ENCODE assay signal across 11 mouse cellular contexts in the genomic region with DNA sequence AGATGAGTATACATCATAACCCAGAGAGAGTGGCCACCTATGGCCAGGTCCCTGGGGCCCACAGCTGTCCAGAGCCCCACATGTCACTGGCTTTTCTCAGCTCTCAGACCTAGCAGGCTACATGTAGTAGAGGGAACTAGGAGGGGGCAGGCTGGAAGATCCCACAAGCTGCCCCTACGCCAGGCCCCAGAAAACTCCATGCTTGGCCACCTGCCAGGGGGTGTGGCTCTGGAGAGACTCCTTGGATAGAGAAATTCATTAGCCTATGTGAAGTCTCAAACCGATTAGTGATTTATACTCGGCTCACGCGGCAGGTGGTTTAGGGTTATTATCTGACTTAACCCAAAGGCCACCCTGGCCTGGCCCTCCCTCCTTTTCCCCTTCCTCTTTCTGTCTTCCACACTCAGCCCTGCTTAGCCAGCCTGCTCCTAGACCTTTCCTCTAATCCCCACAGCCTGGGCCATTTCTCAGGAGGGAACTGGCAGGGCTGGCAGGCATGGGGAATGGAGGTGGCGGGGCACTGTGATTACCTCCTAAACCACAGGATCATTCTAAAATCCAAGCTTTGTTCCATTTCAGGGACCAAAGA.
DNase-seq lines count a peak whose midpoint lies in the region; ATAC-seq and TF ChIP-seq lines count a peak whose summit lies in the region.
"Had no signal": no experiment of that assay in that cellular context is flagged by ENCODE, and none has a peak within 500 bp of the region (broad histone marks: within the 10 kb centered on the region; RNA-seq: fewer than 3 reads in every experiment).

No protein-coding gene starts in this region.

- H3K9ac ChIP-seq in hindbrain, embryonic 12.5 days: no peak overlapping the region
- H3K9ac ChIP-seq in midbrain, embryonic 13.5 days (replicated peaks): no peak overlapping the region
- no peak overlapping the region for H3K9ac ChIP-seq in midbrain, postnatal 0 days (replicated peaks; ENCODE audit: low read length, poor library complexity, severe bottlenecking)
- H3K9ac ChIP-seq in stomach, embryonic 15.5 days: no peak overlapping the region

- H3K36me3 ChIP-seq in hindbrain, embryonic 12.5 days: no peaks in the 10 kb centered on the region
- no peaks in the 10 kb centered on the region for H3K36me3 ChIP-seq in hindbrain, embryonic 10.5 days
- H3K36me3 ChIP-seq in midbrain, embryonic 13.5 days: no peaks in the 10 kb centered on the region
- no peaks in the 10 kb centered on the region for H3K36me3 ChIP-seq in midbrain, postnatal 0 days (ENCODE audit: insufficient read depth, low read length)
- no peaks in the 10 kb centered on the region for H3K36me3 ChIP-seq in stomach, embryonic 15.5 days

- no peak overlapping the region for H3K4me3 ChIP-seq in hindbrain, embryonic 12.5 days
- no peak overlapping the region for H3K4me3 ChIP-seq in hindbrain, embryonic 10.5 days
- H3K4me3 ChIP-seq in midbrain, embryonic 13.5 days (replicated peaks): no peak overlapping the region
- no peak overlapping the region for H3K4me3 ChIP-seq in midbrain, postnatal 0 days (ENCODE audit: low read depth, low read length)
- H3K4me3 ChIP-seq in stomach, embryonic 15.5 days (replicated peaks): no peak overlapping the region
- H3K4me3 ChIP-seq: myocyte had no signal

- H3K4me1 ChIP-seq in hindbrain, embryonic 12.5 days: peaks cover 34% of the 10 kb centered on the region
- H3K4me1 ChIP-seq in hindbrain, embryonic 10.5 days (replicated peaks): peaks cover 53% of the 10 kb centered on the region
- peaks cover 42% of the 10 kb centered on the region; the same call in 1 of the 2 replicates for H3K4me1 ChIP-seq in midbrain, embryonic 13.5 days (replicated peaks)
- no peaks in the 10 kb centered on the region for H3K4me1 ChIP-seq in midbrain, postnatal 0 days (ENCODE audit: insufficient read depth, low read length)
- H3K4me1 ChIP-seq in stomach, embryonic 15.5 days: no peaks in the 10 kb centered on the region

- H3K27me3 ChIP-seq in hindbrain, embryonic 12.5 days: peaks cover 75% of the 10 kb centered on the region
- peaks cover 91% of the 10 kb centered on the region for H3K27me3 ChIP-seq in hindbrain, embryonic 10.5 days (ENCODE audit: insufficient read depth, poor library complexity, severe bottlenecking)
- H3K27me3 ChIP-seq in midbrain, embryonic 13.5 days: peaks cover 74% of the 10 kb centered on the region
- H3K27me3 ChIP-seq in midbrain, postnatal 0 days (ENCODE audit: insufficient read depth, low read length): peaks cover 12% of the 10 kb centered on the region
- peaks cover 7% of the 10 kb centered on the region; the same call in 1 of the 2 replicates for H3K27me3 ChIP-seq in stomach, embryonic 15.5 days (replicated peaks)

- intact Hi-C loops in left cerebral cortex, postnatal 25 days (cut with DNase I): no loop called here

- WGBS in hindbrain, embryonic 12.5 days: 62% methylated on average over 6 of the region's 6 CpGs
- 84% methylated on average over 6 of the region's 6 CpGs for WGBS in hindbrain, embryonic 10.5 days
- WGBS in midbrain, embryonic 13.5 days: 42% methylated on average over 6 of the region's 6 CpGs
- 43% methylated on average over 6 of the region's 6 CpGs for WGBS in midbrain, postnatal 0 days
- 54% methylated on average over 6 of the region's 6 CpGs for WGBS in stomach, embryonic 15.5 days

- H3K27ac ChIP-seq in hindbrain, embryonic 12.5 days: no peak overlapping the region
- no peak overlapping the region for H3K27ac ChIP-seq in hindbrain, embryonic 10.5 days
- H3K27ac ChIP-seq in midbrain, embryonic 13.5 days: 0 out of 2 replicates have a peak overlapping the region, but pooled peaks have one; percentile 30
- no peak overlapping the region for H3K27ac ChIP-seq in midbrain, postnatal 0 days (ENCODE audit: low read depth, low read length)
- H3K27ac ChIP-seq in stomach, embryonic 15.5 days: no peak overlapping the region

- no peak for TF ChIP-seq CTCF in midbrain, postnatal 0 days (IDR thresholded peaks at IDR 0.05)

- peak; percentile 41; the same call in 1 of the 2 replicates for ATAC-seq in hindbrain, embryonic 12.5 days (ENCODE audit: low FRiP score)
- ATAC-seq in midbrain, embryonic 13.5 days: 0 out of 2 replicates have a peak, but pooled peaks have one; percentile 28
- ATAC-seq in midbrain, postnatal 0 days (ENCODE audit: low FRiP score): no peak
- ATAC-seq in hematopoietic stem cell, adult 5-6 weeks (replicated peaks in 1 of 2; ENCODE audit: insufficient read depth in 1 of 2, low FRiP score in 2 of 2, low TSS enrichment in 1 of 2, low read depth in 1 of 2, poor library complexity in 2 of 2, severe bottlenecking in 2 of 2): peak; percentile 45 to 68
- peak; percentile 27; the same call in 1 of the 2 replicates for ATAC-seq in stomach, embryonic 15.5 days (ENCODE audit: insufficient read depth, low FRiP score, low read depth)

- H3K4me2 ChIP-seq in hindbrain, embryonic 12.5 days (replicated peaks): no peak overlapping the region
- H3K4me2 ChIP-seq in midbrain, embryonic 13.5 days (replicated peaks): no peak overlapping the region
- no peak overlapping the region for H3K4me2 ChIP-seq in midbrain, postnatal 0 days (ENCODE audit: low read depth, low read length, poor library complexity, severe bottlenecking)
- no peak overlapping the region for H3K4me2 ChIP-seq in stomach, embryonic 15.5 days
- H3K4me2 ChIP-seq: liver, embryonic 11.5 days had no signal

- no peaks in the 10 kb centered on the region for H3K9me3 ChIP-seq in hindbrain, embryonic 12.5 days (replicated peaks)
- no peaks in the 10 kb centered on the region for H3K9me3 ChIP-seq in hindbrain, embryonic 10.5 days
- no peaks in the 10 kb centered on the region for H3K9me3 ChIP-seq in midbrain, embryonic 13.5 days
- H3K9me3 ChIP-seq in midbrain, postnatal 0 days (ENCODE audit: low read length): no peaks in the 10 kb centered on the region
- H3K9me3 ChIP-seq in stomach, embryonic 15.5 days: no peaks in the 10 kb centered on the region

- no peak for DNase-seq in hindbrain, embryonic 10.5 days (ENCODE audit: low spot score)
- no peak for DNase-seq in midbrain, postnatal 0 days (ENCODE audit: low spot score)
- no peak for DNase-seq in left cerebral cortex, postnatal 25 days (ENCODE audit: low spot score in 2 of 2)
- no peak for DNase-seq in adrenal gland, adult (ENCODE audit: inconsistent age in 2 of 2, low spot score in 1 of 2)
- DNase-seq: thymus, postnatal 14 days had no signal
